Mouse (Mus musculus) neural tube, postnatal 0 days (tissue): ENCODE results near the gene Olfr222. TPM values are rescaled to one million over a fixed set of nuclear protein-coding genes. Genes with fewer than 3 reads are reported as not detected.

Experiments
- polyA plus RNA-seq: library from polyadenylated mRNA; unstranded; fragments of >200 nt; fragmentation: Nextera tagmentation; extraction: Ambion mirVana; gene quantifications from 2 replicates; pipeline ENCODE4 v1.2.1, GENCODE M21; 2015

Gene Olfr222
- 0.20 TPM in 1 of 2 replicates, not detected in the other for polyA plus RNA-seq

DNA sequence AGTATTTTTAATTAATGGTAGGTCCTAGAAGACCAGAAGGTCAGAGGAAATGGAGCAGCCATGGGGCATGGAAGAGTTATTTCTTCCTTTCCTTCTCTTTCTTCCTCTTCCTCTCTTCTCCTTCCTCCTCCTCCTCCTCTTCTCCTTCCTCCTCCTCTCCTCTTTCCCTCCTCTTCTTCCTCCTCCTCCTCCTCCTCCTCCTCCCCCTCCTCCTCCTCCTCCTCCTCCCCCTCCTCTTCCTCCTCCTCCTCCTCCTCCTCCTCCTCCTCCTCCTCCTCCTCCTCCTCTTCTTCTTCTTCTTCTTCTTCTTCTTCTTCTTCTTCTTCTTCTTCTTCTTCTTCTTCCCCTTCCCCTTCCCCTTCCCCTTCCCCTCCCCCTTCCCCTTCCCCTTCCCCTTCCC, at the start of gene Olfr222:
Olfr222 (minus strand) TSS at position 101 of the 400 bp plus-strand sequence.

DNA sequence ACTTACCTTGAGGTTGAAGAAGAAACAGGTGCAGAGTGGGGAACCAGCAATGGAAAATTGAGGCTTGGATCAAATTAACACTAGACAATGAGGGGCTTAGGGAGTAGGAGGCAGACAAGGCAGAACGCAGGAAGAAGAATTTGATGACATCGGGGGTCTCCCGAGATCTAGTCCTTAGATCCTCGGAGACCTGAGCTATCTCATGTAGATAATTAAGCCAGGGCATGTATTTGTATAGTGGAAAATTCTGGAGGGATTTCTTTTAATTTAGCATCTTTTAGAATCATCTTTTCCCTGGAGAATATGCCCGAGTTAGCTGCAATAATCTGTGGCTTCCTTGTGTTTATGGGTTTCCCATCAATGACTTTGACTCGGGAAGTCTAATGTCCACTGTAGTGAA, 17.2 kb upstream of the Olfr222 start, which contains the start of gene Olfr223:
Olfr223 (minus strand) TSS at position 101 of the 400 bp plus-strand sequence.

DNA sequence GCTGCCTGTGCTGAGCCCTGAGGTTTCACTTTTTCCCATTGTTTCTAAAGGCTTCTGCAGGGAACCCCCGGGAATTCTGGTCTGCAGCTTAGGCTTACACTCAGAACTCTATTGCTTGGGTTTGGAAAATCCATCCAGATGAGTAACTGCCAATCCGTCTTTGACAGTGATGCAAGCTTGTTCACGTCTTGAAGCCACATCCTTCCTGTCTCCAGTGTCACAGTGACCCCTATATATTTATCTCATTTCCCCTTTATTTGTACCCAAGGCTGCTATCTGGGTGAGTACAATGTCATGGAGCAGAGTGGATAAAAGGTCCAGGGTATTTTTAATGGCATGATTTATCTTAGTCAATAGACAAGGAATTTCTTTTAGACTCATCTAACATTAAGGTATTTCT, 34.7 kb downstream of the Olfr222 start, which contains the start of gene Nlrp3:
Nlrp3 (plus strand) TSS at position 245 of the 400 bp plus-strand sequence.

DNA sequence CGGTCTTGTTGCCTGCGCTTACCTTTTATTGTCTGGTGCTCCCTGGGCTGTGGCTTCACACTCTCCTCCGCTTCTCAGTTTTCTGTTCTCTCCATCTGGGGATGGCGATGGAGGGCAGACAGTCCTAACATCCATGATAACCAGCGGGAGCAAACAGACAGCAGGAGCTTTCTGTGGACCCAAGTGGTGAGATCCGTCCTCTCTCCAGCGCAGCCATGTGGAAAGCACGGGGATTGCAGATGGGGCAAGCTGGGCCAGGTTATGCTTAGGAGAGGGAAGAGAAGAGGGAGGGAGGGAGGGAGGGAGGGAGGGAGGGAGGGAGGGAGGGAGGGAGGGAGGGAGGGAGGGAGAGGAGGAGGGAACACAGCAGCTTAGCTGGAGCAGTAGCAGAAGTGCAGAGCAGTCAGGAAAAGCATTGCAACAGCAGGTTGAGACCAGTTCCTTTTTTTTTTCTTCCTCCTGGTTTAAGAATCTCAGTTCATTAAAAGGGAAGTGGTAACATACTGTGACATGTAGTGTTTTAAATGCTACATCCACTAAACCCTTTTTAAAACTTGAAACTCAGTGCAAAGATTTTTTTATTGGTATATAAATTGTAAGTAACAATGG, 49.5 kb downstream of the Olfr222 start, which contains the start of gene Zkscan17:
Zkscan17 (minus strand) TSS at position 280 of the 609 bp plus-strand sequence.

Other genes starting within 250 kb of the Olfr222 start
- gene Prss38, start 200.6 kb downstream of the Olfr222 start, polyA plus RNA-seq: not detected in 2 replicates
- gene Jmjd4, start 126.2 kb downstream of the Olfr222 start, polyA plus RNA-seq: 24.2 and 24.3 TPM in 2 replicates
- gene Snap47, start 125.0 kb downstream of the Olfr222 start, polyA plus RNA-seq: 539 and 570 TPM in 2 replicates
- gene Zfp867, start 103.8 kb downstream of the Olfr222 start, polyA plus RNA-seq: 7.2 and 8.0 TPM in 2 replicates
- gene Zkscan17, start 49.5 kb downstream of the Olfr222 start, polyA plus RNA-seq: 12.2 and 12.4 TPM in 2 replicates
- 0.22 and 0.24 TPM in 2 replicates for gene Nlrp3, start 34.7 kb downstream of the Olfr222 start, polyA plus RNA-seq
- gene Olfr223, start 17.1 kb upstream of the Olfr222 start, polyA plus RNA-seq: not detected in 2 replicates
- gene Mprip, start 85.1 kb upstream of the Olfr222 start, polyA plus RNA-seq: 54.2 and 58.7 TPM in 2 replicates
- gene Pld6, start 211.4 kb upstream of the Olfr222 start, polyA plus RNA-seq: 31.1 and 31.3 TPM in 2 replicates
- 31.5 and 34.0 TPM in 2 replicates for gene Flcn, start 233.8 kb upstream of the Olfr222 start, polyA plus RNA-seq